Mouse (Mus musculus) cerebral cortex, adult 2 months (tissue): ENCODE results near the gene Rab31.

ENCODE experiments used
- WGBS: fragments of 180-500 bp; shearing (Covaris S2); methylation state at CpG from one replicate; pipeline ENCODE4 v1.1.7; 2018; 5-methylcytosine and 5-hydroxymethylcytosine counted together

The Rab31 gene

GRCm38 (mm10) chr17:65700060-65700459 lies 72.5 kb downstream of the Rab31 start:
- 65% methylated on average over 4 of the region's 4 CpGs for WGBS

- WGBS = 83% methylated on average over 12 of the region's 12 CpGs
These were observed 74.6 kb downstream of the Rab31 start for GRCm38 (mm10) chr17:65697791-65698463.

DNA sequence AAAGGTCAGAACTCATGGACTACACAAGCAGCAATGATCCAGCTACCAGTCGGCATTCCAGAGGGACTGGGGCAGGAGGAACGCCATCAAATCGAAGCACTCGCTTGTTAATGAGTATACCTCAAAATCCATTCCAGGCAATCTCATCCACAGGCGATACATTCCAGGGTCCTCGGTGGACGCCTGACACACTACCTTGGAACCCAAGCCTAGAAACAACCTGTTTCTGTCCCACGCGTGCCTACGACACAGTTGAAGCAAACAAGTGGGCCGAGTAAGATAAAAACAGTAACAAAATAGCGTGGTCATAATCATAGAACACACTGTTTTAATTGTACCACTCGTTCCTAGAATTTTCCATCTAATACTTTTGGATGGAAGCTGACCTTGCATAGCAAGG lies 75.6 kb downstream of the Rab31 start:
- 96% methylated on average over 13 of the region's 13 CpGs for WGBS

DNA sequence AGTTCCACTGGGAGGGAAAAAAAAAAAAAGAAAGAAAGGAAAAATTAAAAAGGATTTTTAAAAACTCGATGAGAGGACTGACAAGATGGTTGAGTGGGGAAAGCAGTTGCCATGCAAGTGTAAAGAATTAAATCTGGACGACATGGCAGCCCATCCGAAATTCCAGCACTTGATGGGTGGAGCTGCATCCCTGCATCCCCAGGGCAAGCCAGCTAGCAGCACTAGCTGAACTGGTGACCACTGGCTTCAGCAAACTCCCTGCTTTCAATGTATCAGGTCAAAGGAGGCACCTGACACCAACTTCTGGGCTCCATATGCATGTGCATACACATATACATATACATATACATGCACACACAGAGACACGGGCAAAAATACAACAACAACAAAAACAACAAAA lies 80.3 kb downstream of the Rab31 start:
- WGBS = 83% methylated on average over 4 of the region's 4 CpGs

GRCm38 (mm10) chr17:65683731-65684130 lies 88.8 kb downstream of the Rab31 start:
- WGBS = 41% methylated on average over 2 of the region's 2 CpGs

- 57% methylated on average over 3 of the region's 3 CpGs for WGBS
These were observed 89.2 kb downstream of the Rab31 start for GRCm38 (mm10) chr17:65683316-65683715.

GRCm38 (mm10) chr17:65682071-65682680 lies 90.4 kb downstream of the Rab31 start:
- 93% methylated on average over 5 of the region's 5 CpGs for WGBS

DNA sequence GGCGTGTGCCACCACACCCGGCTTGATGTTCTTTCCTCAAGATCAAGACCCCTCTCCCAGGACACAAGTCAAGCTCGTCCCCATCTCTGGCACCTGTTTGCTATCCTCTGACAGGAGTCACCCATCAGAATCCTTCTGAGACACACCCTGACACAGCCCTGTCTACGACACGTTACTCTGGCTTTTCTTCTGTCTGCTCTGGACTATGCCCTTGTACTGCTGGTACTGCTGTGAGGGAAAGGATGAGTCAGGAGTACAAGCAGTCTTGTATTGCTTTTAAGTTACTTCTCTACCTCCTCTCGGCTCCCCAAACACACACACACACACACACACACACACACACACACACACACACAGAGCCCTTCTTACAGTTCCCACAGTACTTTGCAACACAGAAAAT lies 91.0 kb downstream of the Rab31 start:
- WGBS = 84% methylated on average over 6 of the region's 6 CpGs

DNA sequence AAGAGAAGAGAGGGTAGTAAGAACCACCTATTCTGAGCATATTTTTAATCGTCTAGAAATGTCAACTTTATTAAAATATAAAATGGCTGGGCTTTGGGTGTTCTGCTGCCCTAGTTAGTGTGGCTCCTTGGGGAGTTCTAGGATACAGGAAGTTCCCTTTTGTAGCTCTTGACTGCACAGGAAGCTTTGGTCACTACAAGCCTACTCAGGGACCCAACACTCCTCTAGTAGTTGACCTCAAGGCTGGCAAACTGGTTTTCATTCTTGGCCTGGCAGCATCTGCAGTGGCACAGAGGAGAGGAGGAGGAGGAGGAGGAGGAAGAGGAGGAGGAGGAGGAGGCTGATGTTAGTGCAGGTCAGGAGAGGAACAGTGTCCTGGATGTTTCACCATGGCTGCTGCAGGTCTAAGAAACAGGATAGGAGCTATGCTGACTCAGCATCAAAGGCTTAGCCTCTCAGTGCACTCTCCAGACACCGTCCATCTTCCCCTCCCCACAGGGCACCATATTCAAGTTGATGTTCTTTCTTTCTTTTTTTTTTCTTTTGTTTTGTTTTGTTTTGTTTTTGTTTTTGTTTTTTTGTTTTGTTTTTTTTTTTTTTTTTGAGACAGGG lies 91.6 kb downstream of the Rab31 start:
- 86% methylated on average over 2 of the region's 2 CpGs for WGBS

DNA sequence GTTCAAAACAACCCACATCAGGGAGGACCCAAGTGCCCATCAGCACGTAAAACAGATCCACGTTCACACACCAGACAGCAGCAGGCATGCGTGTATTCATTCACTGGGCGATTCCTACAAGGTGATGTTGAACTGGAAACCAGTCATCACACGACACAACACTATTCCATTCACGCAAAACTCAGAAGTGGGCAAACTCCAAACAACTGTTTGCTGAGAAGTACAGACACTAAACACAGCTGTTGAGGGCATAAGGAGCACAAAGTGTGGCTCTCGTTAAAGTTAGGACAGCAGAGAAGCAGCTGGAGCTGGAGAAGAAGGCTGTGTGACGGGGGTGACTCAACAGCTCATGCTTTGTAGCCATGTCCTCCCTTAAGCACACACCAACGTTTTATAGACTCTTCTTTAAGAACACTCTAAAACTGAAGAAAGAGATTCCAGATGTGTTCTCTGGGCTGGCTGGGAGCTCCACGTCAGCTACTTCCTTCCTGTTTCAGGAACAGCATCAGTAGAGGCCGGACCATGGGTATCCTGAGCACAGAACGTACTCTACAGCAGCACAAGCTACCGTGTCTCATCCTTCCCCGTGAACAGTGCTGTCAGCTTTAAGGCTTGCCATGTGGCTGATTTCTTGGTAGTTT lies 92.6 kb downstream of the Rab31 start:
- 61% methylated on average over 14 of the region's 14 CpGs for WGBS

DNA sequence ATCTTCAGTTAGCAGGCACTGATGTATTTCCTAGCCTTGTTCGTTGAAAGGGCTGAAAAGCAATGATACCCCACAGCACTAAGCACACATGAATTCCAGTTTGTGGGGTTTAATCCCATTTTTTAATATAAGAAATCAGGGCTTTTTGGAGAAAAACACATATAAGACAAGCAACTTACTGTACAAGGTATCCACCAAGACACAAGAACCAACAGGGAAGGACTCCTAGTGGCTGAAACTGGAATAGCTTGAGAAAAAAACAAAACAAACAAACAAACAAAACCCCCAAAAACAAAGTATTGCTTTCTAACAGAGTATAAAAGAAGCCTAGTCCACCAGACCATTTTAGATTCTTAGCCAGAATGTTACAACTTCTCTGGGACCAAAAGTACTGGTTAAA lies 94.8 kb downstream of the Rab31 start:
- WGBS = 84% methylated on average over 1 of the region's 1 CpGs

GRCm38 (mm10) chr17:65676536-65676935 lies 96.0 kb downstream of the Rab31 start:
- WGBS = 96% methylated on average over 8 of the region's 8 CpGs

- 80% methylated on average over 3 of the region's 3 CpGs for WGBS
These were observed 96.6 kb downstream of the Rab31 start for GRCm38 (mm10) chr17:65675985-65676384.

GRCm38 (mm10) chr17:65674710-65675171 lies 97.8 kb downstream of the Rab31 start:
- WGBS = 48% methylated on average over 1 of the region's 1 CpGs

GRCm38 (mm10) chr17:65672926-65673325 lies 99.6 kb downstream of the Rab31 start:
- 95% methylated on average over 7 of the region's 7 CpGs for WGBS

- 91% methylated on average over 4 of the region's 4 CpGs for WGBS
These were observed 103.5 kb downstream of the Rab31 start for GRCm38 (mm10) chr17:65669061-65669460.

DNA sequence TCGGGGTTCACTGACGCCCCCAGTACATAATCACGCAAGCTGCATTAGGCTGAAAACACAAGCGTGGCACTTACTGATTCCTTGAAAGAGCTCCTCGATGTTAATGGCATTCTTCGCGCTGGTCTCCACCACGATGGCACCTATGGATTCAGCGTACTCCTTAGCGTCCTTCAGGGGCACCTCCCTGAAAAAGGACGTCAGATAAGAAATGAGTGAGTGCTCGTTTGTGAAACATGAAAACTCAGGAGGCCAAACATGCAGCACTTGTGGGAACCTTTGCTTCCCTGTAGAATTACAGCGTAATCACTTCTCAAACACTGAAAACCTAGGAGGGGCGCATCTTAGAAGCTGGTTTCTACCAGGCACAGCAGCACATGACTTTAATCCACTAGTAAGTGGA lies 104.8 kb downstream of the Rab31 start:
- WGBS = 91% methylated on average over 14 of the region's 14 CpGs

DNA sequence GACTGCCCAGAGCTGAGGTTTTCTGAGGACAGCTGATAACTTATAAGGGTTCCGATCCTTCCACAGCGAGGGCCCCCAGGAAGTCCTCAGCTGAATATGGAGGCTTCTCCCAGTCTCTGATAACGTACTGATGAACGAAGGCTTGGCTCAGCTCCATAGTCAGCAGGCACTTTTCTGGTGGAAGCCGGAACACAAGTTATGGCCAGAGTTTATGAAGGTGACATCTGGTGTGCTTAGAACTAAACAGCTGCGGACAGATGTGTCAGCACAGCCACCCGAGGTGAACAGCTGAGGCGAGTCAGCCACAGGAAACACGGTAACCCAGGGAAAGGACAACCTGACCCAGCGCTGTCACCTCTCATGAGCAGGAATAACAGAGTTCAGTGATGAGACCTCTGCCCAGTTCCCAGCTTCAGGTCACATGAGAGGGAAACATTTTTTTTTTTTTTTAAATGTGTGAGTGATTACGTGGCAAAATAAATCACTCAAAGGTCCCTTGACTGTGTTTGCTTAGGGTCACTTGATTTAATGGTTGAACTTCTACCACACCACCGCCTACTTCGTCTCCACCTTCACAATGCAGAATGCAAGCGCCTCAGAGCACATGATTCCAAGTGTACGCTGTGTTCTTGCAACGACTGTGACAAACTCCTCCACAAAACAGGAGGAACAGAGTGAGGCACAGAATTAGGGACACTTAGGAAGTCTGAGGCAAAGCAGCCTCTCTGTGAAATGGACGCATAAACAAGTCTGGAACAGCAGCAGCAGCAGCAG lies 106.0 kb downstream of the Rab31 start:
- WGBS = 80% methylated on average over 17 of the region's 17 CpGs

GRCm38 (mm10) chr17:65665786-65666387 lies 106.7 kb downstream of the Rab31 start:
- 83% methylated on average over 12 of the region's 12 CpGs for WGBS

- 82% methylated on average over 14 of the region's 14 CpGs for WGBS
These were observed 109.0 kb downstream of the Rab31 start for GRCm38 (mm10) chr17:65663329-65664078.

- WGBS = 81% methylated on average over 3 of the region's 3 CpGs
These were observed 109.9 kb downstream of the Rab31 start for GRCm38 (mm10) chr17:65662662-65663061.
